In the genomic region with DNA sequence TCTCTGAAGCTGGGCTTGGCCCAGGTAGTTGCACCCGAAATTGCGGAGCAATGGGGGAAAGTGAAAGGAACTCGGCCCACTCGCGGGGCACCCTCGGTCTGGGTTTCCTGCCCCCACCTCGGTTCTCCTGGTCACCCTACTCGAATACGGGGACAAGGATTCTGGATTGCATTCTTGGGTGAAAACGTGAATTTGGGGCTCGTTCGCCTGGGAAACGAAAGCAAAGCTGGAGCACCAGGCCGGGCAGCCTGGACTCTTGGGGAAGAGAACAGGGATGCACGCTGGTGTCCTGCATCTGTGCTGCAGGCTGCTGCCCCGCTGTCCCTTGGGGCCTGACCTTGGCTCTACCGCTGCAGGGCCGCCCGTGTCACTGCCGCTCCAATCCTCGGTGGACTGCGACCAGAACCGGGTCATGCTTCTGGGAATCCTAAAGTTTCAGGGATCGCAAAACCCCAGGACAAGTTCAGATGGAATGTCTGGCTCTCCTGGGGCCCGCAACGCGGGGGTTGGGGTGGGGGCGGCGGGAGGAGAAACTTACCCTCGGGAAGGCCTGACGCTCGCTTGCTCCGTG, we compare ENCODE assay signal across 11 mouse cellular contexts. TPM values are rescaled to one million over a fixed set of nuclear protein-coding genes. Genes with fewer than 3 reads are reported as not detected.
DNase-seq lines count a peak whose midpoint lies in the region; ATAC-seq and TF ChIP-seq lines count a peak whose summit lies in the region.
"Had no signal": no experiment of that assay in that cellular context is flagged by ENCODE, and none has a peak within 500 bp of the region (broad histone marks: within the 10 kb centered on the region; RNA-seq: fewer than 3 reads in every experiment).

No protein-coding gene starts in this region.

- H3K27ac ChIP-seq in hindbrain, postnatal 0 days, result no peak overlapping the region
- no peak overlapping the region for H3K27ac ChIP-seq in hindbrain, embryonic 16.5 days (ENCODE audit: low read depth, low read length)
- H3K27ac ChIP-seq in heart, adult 2 months, result peak overlapping the region; percentile 72
- H3K27ac ChIP-seq in liver, embryonic 11.5 days (ENCODE audit: low read depth, low read length), result no peak overlapping the region
- H3K27ac ChIP-seq in hindbrain, embryonic 12.5 days, result no peak overlapping the region
- H3K27ac ChIP-seq: midbrain, embryonic 13.5 days had no signal

- H3K4me1 ChIP-seq in hindbrain, postnatal 0 days (ENCODE audit: insufficient read depth, low read length), result no peaks in the 10 kb centered on the region
- H3K4me1 ChIP-seq in hindbrain, embryonic 16.5 days (ENCODE audit: control insufficient read depth, insufficient read depth, low read depth, low read length), result 0 out of 2 replicates have a peak, but pooled peaks cover 2% of the 10 kb centered on the region
- H3K4me1 ChIP-seq in heart, adult 2 months (ENCODE audit: control insufficient read depth, insufficient read depth, low read length), result no peaks in the 10 kb centered on the region
- H3K4me1 ChIP-seq in liver, embryonic 11.5 days (replicated peaks; ENCODE audit: control insufficient read depth, insufficient read depth, low read length), result no peaks in the 10 kb centered on the region
- H3K4me1 ChIP-seq in hindbrain, embryonic 12.5 days, result peaks cover 4% of the 10 kb centered on the region; the same call in 1 of the 2 replicates

- TF ChIP-seq POLR2A in heart, adult 2 months (IDR thresholded peaks at IDR 0.05; ENCODE audit: insufficient read depth, low read depth, low read length), result no peak

- H3K36me3 ChIP-seq in hindbrain, postnatal 0 days (ENCODE audit: insufficient read depth, low read length), result no peaks in the 10 kb centered on the region
- no peaks in the 10 kb centered on the region for H3K36me3 ChIP-seq in hindbrain, embryonic 16.5 days (ENCODE audit: control insufficient read depth, insufficient read depth, low read length)
- H3K36me3 ChIP-seq in heart, adult 2 months (ENCODE audit: control insufficient read depth, insufficient read depth, low read length), result no peaks in the 10 kb centered on the region
- H3K36me3 ChIP-seq in liver, embryonic 11.5 days (ENCODE audit: control insufficient read depth, insufficient read depth, low read length), result no peaks in the 10 kb centered on the region
- H3K36me3 ChIP-seq in hindbrain, embryonic 12.5 days, result no peaks in the 10 kb centered on the region
- H3K36me3 ChIP-seq: G1E; midbrain, embryonic 13.5 days had no signal

- no peak for ATAC-seq in hindbrain, postnatal 0 days
- no peak for ATAC-seq in hindbrain, embryonic 16.5 days
- no peak for ATAC-seq in liver, embryonic 11.5 days (replicated peaks; ENCODE audit: low FRiP score)
- no peak for ATAC-seq in hindbrain, embryonic 12.5 days (ENCODE audit: low FRiP score)
- ATAC-seq: midbrain, embryonic 13.5 days had no signal

- WGBS in hindbrain, postnatal 0 days, result 1% methylated on average over 33 of the region's 33 CpGs
- under 1% methylated on average over 33 of the region's 33 CpGs for WGBS in hindbrain, embryonic 16.5 days
- 7% methylated on average over 33 of the region's 33 CpGs for WGBS in heart, adult 2 months
- WGBS in liver, embryonic 11.5 days, result under 1% methylated on average over 33 of the region's 33 CpGs
- under 1% methylated on average over 33 of the region's 33 CpGs for WGBS in hindbrain, embryonic 12.5 days

- TF ChIP-seq EP300 in heart, adult 2 months (IDR thresholded peaks at IDR 0.05; ENCODE audit: insufficient read depth, low read depth, low read length), result no peak

- TF ChIP-seq CTCF in hindbrain, postnatal 0 days (IDR thresholded peaks at IDR 0.05; ENCODE audit: low read depth), result no peak
- TF ChIP-seq CTCF in heart, adult 2 months (IDR thresholded peaks at IDR 0.05), result no peak

- H3K79me2 ChIP-seq in heart, adult 2 months (replicated peaks; ENCODE audit: control insufficient read depth, insufficient read depth, low read length), result no peaks in the 10 kb centered on the region

- peak overlapping the region; percentile 7; the same call in 1 of the 2 replicates for H3K4me3 ChIP-seq in hindbrain, postnatal 0 days (ENCODE audit: low read length)
- H3K4me3 ChIP-seq in hindbrain, embryonic 16.5 days (ENCODE audit: low read length), result no peak overlapping the region
- peak overlapping the region; percentile 46 for H3K4me3 ChIP-seq in heart, adult 2 months
- peak overlapping the region; percentile 42 for H3K4me3 ChIP-seq in liver, embryonic 11.5 days (ENCODE audit: low read depth, low read length)
- H3K4me3 ChIP-seq in hindbrain, embryonic 12.5 days, result no peak overlapping the region
- H3K4me3 ChIP-seq: erythroblast, embryonic 14.5 days; midbrain, embryonic 13.5 days had no signal

- no peak overlapping the region for H3K9ac ChIP-seq in hindbrain, postnatal 0 days (replicated peaks; ENCODE audit: low read length)
- no peak overlapping the region for H3K9ac ChIP-seq in hindbrain, embryonic 16.5 days (ENCODE audit: low read depth, low read length)
- H3K9ac ChIP-seq in heart, adult 2 months (ENCODE audit: low read depth, low read length), result peak overlapping the region; percentile 69
- no peak overlapping the region for H3K9ac ChIP-seq in liver, embryonic 11.5 days (ENCODE audit: low read depth, low read length)
- H3K9ac ChIP-seq in hindbrain, embryonic 12.5 days, result no peak overlapping the region
- H3K9ac ChIP-seq: midbrain, embryonic 13.5 days had no signal

- 0 out of 2 replicates have a peak overlapping the region, but pooled peaks have one; percentile 9 for H3K4me2 ChIP-seq in hindbrain, postnatal 0 days (ENCODE audit: low read depth, low read length)
- H3K4me2 ChIP-seq in hindbrain, embryonic 16.5 days (ENCODE audit: low read length), result no peak overlapping the region
- H3K4me2 ChIP-seq in liver, embryonic 11.5 days, result peak overlapping the region; percentile 60
- no peak overlapping the region for H3K4me2 ChIP-seq in hindbrain, embryonic 12.5 days (replicated peaks)
- H3K4me2 ChIP-seq: midbrain, embryonic 13.5 days had no signal

- no peak for DNase-seq in hindbrain, postnatal 0 days (ENCODE audit: low spot score)
- peak; percentile 31 for DNase-seq in ZHBTc4 (ENCODE audit: low read depth, low spot score)
- DNase-seq in heart, adult 2 months, result peak; percentile 56 to 63
- no peak for DNase-seq in liver, embryonic 11.5 days (ENCODE audit: low spot score)
- DNase-seq in thymus, adult 18-20 months, result no peak
- DNase-seq in B cell, adult 2 months, result no peak

- peaks cover 93% of the 10 kb centered on the region for H3K27me3 ChIP-seq in hindbrain, postnatal 0 days (ENCODE audit: insufficient read depth, low read length)
- H3K27me3 ChIP-seq in hindbrain, embryonic 16.5 days (replicated peaks; ENCODE audit: control insufficient read depth, insufficient read depth, low read length), result peaks cover 74% of the 10 kb centered on the region
- no peaks in the 10 kb centered on the region; the same call in 1 of the 2 replicates for H3K27me3 ChIP-seq in heart, adult 2 months (ENCODE audit: control insufficient read depth, insufficient read depth, low read length)
- peaks cover 87% of the 10 kb centered on the region for H3K27me3 ChIP-seq in liver, embryonic 11.5 days (replicated peaks; ENCODE audit: control insufficient read depth, insufficient read depth, low read length)
- H3K27me3 ChIP-seq in hindbrain, embryonic 12.5 days, result peaks cover 98% of the 10 kb centered on the region

- intact Hi-C loops in heart, adult 2 months (cut with DNase I), result no loop called here

- H3K9me3 ChIP-seq in hindbrain, postnatal 0 days (ENCODE audit: low read length), result no peaks in the 10 kb centered on the region
- H3K9me3 ChIP-seq in hindbrain, embryonic 16.5 days (ENCODE audit: control insufficient read depth, low read length), result no peaks in the 10 kb centered on the region
- H3K9me3 ChIP-seq in liver, embryonic 11.5 days (ENCODE audit: control insufficient read depth, low read length), result no peaks in the 10 kb centered on the region
- no peaks in the 10 kb centered on the region for H3K9me3 ChIP-seq in hindbrain, embryonic 12.5 days (replicated peaks)
- H3K9me3 ChIP-seq: midbrain, embryonic 13.5 days had no signal

RNA-seq across cellular contexts. Expression of a gene that starts 1.2 kb away (rescaled TPM):
- not detected in 2 replicates for total RNA-seq in hindbrain, postnatal 0 days (2014; rRNA removed)
- polyA plus RNA-seq in hindbrain, postnatal 0 days (2015; fragmentation: Nextera tagmentation; extraction: Ambion mirVana), result 0.04 TPM in 1 of 2 replicates, not detected in the other
- 0.05 and 0.11 TPM in 2 replicates for polyA plus RNA-seq in hindbrain, embryonic 16.5 days (2015; fragmentation: Nextera tagmentation; extraction: Ambion mirVana)
- total RNA-seq in heart, adult 2 months (2021), result 10 to 100 TPM; 22.6 to 36.9 TPM
- polyA plus RNA-seq in heart, adult 2 months (2012; rRNA removed), result 26.5 and 27.0 TPM in 2 replicates
- polyA plus RNA-seq in liver, embryonic 11.5 days (2014; fragmentation: Nextera tagmentation; extraction: Ambion mirVana), result 3.6 and 5.7 TPM in 2 replicates
- 0.09 and 0.13 TPM in 2 replicates for polyA plus RNA-seq in hindbrain, embryonic 12.5 days (2016; fragmentation: Nextera tagmentation; extraction: Ambion mirVana)
- polyA plus RNA-seq: erythroblast, embryonic 14.5 days; G1E; midbrain, embryonic 13.5 days had no signal

Comparison
In these comparisons a context has a peak if more than half of its experiments do, and no peak if none do; other contexts are left out.
1. H3K4me2 ChIP-seq: peak in hindbrain, postnatal 0 days (single experiment) and liver, embryonic 11.5 days (single experiment); none in hindbrain, embryonic 16.5 days (single experiment) and hindbrain, embryonic 12.5 days (single experiment).
2. H3K4me3 ChIP-seq: peak in hindbrain, postnatal 0 days (single experiment), heart, adult 2 months (single experiment) and liver, embryonic 11.5 days (single experiment); none in hindbrain, embryonic 16.5 days (single experiment) and hindbrain, embryonic 12.5 days (single experiment).
3. DNase-seq: peak in ZHBTc4 (single experiment) and heart, adult 2 months (2 of 2); none in hindbrain, postnatal 0 days (single experiment), liver, embryonic 11.5 days (single experiment), thymus, adult 18-20 months (0 of 2) and B cell, adult 2 months (0 of 2).